Mouse (Mus musculus) mouse trophoblast stem cell (cell line): ENCODE data around the gene Scgb2b11.
"Not testable (repeated sequence)": the region's sequence is repeated elsewhere in the genome, so short reads cannot be mapped to it uniquely, and the experiment has no call there.

Source experiments
- in situ Hi-C, 2 experiments: fragments of 300-500 bp; cut with MseI, MboI; formaldehyde crosslinking; loops; 2 replicates in 1 of 2; 3 replicates in 1 of 2; pipeline ENCODE4 v1.15.1; 2025

Gene Scgb2b11

GRCm38 (mm10) chr7:32211045-32211444 lies at the start of gene Scgb2b11:
TSS of gene Scgb2b11 (minus strand) at chr7:32211145.
- in situ Hi-C loops, result not testable (repeated sequence)

GRCm38 (mm10) chr7:32222540-32222939 lies 11.6 kb upstream of the Scgb2b11 start, which contains the start of gene Scgb1b11:
TSS of gene Scgb1b11 (plus strand) at chr7:32222840.
- in situ Hi-C loops, result not testable (repeated sequence)
